8 mouse cellular contexts compared by ENCODE assay signal in the genomic region with DNA sequence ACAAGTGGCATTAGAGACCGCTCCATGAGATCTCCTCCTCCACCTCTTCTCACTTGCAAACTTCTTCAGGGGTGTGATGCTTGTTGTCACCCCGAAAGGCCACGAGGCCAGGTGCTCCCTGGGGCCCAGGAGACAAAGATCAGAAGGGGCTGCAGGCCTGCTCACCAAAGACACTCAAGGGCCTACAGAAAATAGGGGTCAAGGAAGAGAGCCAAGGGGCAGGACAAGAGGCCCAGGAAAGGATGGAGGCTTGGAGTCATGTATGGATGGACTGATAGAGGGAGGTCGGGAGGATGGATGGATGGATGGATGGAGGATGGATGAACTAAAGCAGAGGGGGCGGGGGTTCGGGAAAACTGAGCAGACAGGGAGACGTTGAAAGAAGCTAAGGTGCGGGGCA. TPM values are rescaled to one million over a fixed set of nuclear protein-coding genes. Genes with fewer than 3 reads are reported as not detected.
DNase-seq lines count a peak whose midpoint lies in the region; ATAC-seq and TF ChIP-seq lines count a peak whose summit lies in the region.

No protein-coding gene starts in this region.

- peak; percentile 2; the same call in 1 of the 2 replicates for ATAC-seq in kidney, embryonic 16.5 days (ENCODE audit: low FRiP score, low TSS enrichment)
- 0 out of 2 replicates have a peak, but pooled peaks have one; percentile 0 for ATAC-seq in hindbrain, postnatal 0 days

- H3K4me1 ChIP-seq in kidney, embryonic 16.5 days (ENCODE audit: insufficient read depth, low read length): peaks cover 23% of the 10 kb centered on the region
- H3K4me1 ChIP-seq in embryonic facial prominence, embryonic 10.5 days: peaks cover 42% of the 10 kb centered on the region
- H3K4me1 ChIP-seq in hindbrain, postnatal 0 days (ENCODE audit: insufficient read depth, low read length): peaks cover 10% of the 10 kb centered on the region

- DNase-seq in kidney, postnatal 10 days: no peak
- DNase-seq in embryonic facial prominence, embryonic 10.5 days (ENCODE audit: low spot score): no peak
- no peak for DNase-seq in hindbrain, postnatal 0 days (ENCODE audit: low spot score)
- DNase-seq in naive thymus-derived CD4-positive, alpha-beta T cell, adult 2 months (ENCODE audit: low read depth): peak; percentile 30
- no peak for DNase-seq in left cerebral cortex, adult 11 months (ENCODE audit: low spot score)
- DNase-seq in thymus, postnatal 25 days: no peak
- DNase-seq in urinary bladder, adult 2 months (ENCODE audit: low spot score): no peak

- no peak for TF ChIP-seq CTCF in hindbrain, postnatal 0 days (IDR thresholded peaks at IDR 0.05; ENCODE audit: low read depth)

- H3K36me3 ChIP-seq in kidney, embryonic 16.5 days (ENCODE audit: insufficient read depth, low read length): peaks cover 25% of the 10 kb centered on the region
- peaks cover 40% of the 10 kb centered on the region for H3K36me3 ChIP-seq in embryonic facial prominence, embryonic 10.5 days (replicated peaks)
- H3K36me3 ChIP-seq in hindbrain, postnatal 0 days (ENCODE audit: insufficient read depth, low read length): peaks cover 27% of the 10 kb centered on the region

- peak overlapping the region; percentile 56 for H3K4me3 ChIP-seq in kidney, embryonic 16.5 days (ENCODE audit: low read length)
- H3K4me3 ChIP-seq in embryonic facial prominence, embryonic 10.5 days: peak overlapping the region; percentile 74
- peak overlapping the region; percentile 59 for H3K4me3 ChIP-seq in hindbrain, postnatal 0 days (ENCODE audit: low read length)

- WGBS in kidney, embryonic 16.5 days: 7% methylated on average over 8 of the region's 8 CpGs
- WGBS in embryonic facial prominence, embryonic 10.5 days: 13% methylated on average over 8 of the region's 8 CpGs
- 7% methylated on average over 8 of the region's 8 CpGs for WGBS in hindbrain, postnatal 0 days

- H3K4me2 ChIP-seq in kidney, embryonic 16.5 days (replicated peaks; ENCODE audit: low read depth, low read length): peak overlapping the region; percentile 79
- peak overlapping the region; percentile 61 for H3K4me2 ChIP-seq in hindbrain, postnatal 0 days (ENCODE audit: low read depth, low read length)

- H3K27ac ChIP-seq in kidney, embryonic 16.5 days (ENCODE audit: low read length): no peak overlapping the region; the same call in 1 of the 2 replicates
- peak overlapping the region; percentile 99 for H3K27ac ChIP-seq in embryonic facial prominence, embryonic 10.5 days (replicated peaks)
- peak overlapping the region; percentile 93 for H3K27ac ChIP-seq in hindbrain, postnatal 0 days

- H3K27me3 ChIP-seq in kidney, embryonic 16.5 days (ENCODE audit: insufficient read depth, low read length): no peaks in the 10 kb centered on the region
- no peaks in the 10 kb centered on the region for H3K27me3 ChIP-seq in embryonic facial prominence, embryonic 10.5 days (replicated peaks; ENCODE audit: low read depth, poor library complexity, severe bottlenecking)
- no peaks in the 10 kb centered on the region for H3K27me3 ChIP-seq in hindbrain, postnatal 0 days (ENCODE audit: insufficient read depth, low read length)

- H3K9me3 ChIP-seq in kidney, embryonic 16.5 days (ENCODE audit: low read length): no peaks in the 10 kb centered on the region
- no peaks in the 10 kb centered on the region for H3K9me3 ChIP-seq in embryonic facial prominence, embryonic 10.5 days
- H3K9me3 ChIP-seq in hindbrain, postnatal 0 days (ENCODE audit: low read length): no peaks in the 10 kb centered on the region

- H3K9ac ChIP-seq in kidney, embryonic 16.5 days (replicated peaks; ENCODE audit: low read length): peak overlapping the region; percentile 80
- peak overlapping the region; percentile 78 for H3K9ac ChIP-seq in hindbrain, postnatal 0 days (replicated peaks; ENCODE audit: low read length)

RNA-seq across cellular contexts. Expression of a gene that starts 1.2 kb away (rescaled TPM):
- 18.7 and 22.2 TPM in 2 replicates for polyA plus RNA-seq in kidney, embryonic 16.5 days (2015; fragmentation: Nextera tagmentation; extraction: Ambion mirVana)
- polyA plus RNA-seq in embryonic facial prominence, embryonic 10.5 days (2016; fragmentation: Nextera tagmentation; extraction: Ambion mirVana): 23.9 and 25.8 TPM in 2 replicates
- 18.4 and 20.8 TPM in 2 replicates for total RNA-seq in hindbrain, postnatal 0 days (2014; rRNA removed)
- 15.1 and 15.4 TPM in 2 replicates for polyA plus RNA-seq in hindbrain, postnatal 0 days (2015; fragmentation: Nextera tagmentation; extraction: Ambion mirVana)
- 7.1 and 8.5 TPM in 2 replicates for polyA plus RNA-seq in urinary bladder, adult 2 months (2012; rRNA removed)

RNA-seq across cellular contexts. Expression of a gene that starts 8.5 kb away (rescaled TPM):
- 3.4 and 3.9 TPM in 2 replicates for polyA plus RNA-seq in kidney, embryonic 16.5 days (2015; fragmentation: Nextera tagmentation; extraction: Ambion mirVana)
- polyA plus RNA-seq in embryonic facial prominence, embryonic 10.5 days (2016; fragmentation: Nextera tagmentation; extraction: Ambion mirVana): 3.1 and 3.4 TPM in 2 replicates
- 3.8 and 4.2 TPM in 2 replicates for total RNA-seq in hindbrain, postnatal 0 days (2014; rRNA removed)
- 3.1 and 3.3 TPM in 2 replicates for polyA plus RNA-seq in hindbrain, postnatal 0 days (2015; fragmentation: Nextera tagmentation; extraction: Ambion mirVana)
- 8.3 and 8.6 TPM in 2 replicates for polyA plus RNA-seq in urinary bladder, adult 2 months (2012; rRNA removed)

RNA-seq across cellular contexts. Expression of a gene that starts 16.9 kb away (rescaled TPM):
- polyA plus RNA-seq in kidney, embryonic 16.5 days (2015; fragmentation: Nextera tagmentation; extraction: Ambion mirVana): 3.7 and 5.0 TPM in 2 replicates
- polyA plus RNA-seq in embryonic facial prominence, embryonic 10.5 days (2016; fragmentation: Nextera tagmentation; extraction: Ambion mirVana): 0.55 and 0.95 TPM in 2 replicates
- 1.5 and 1.9 TPM in 2 replicates for total RNA-seq in hindbrain, postnatal 0 days (2014; rRNA removed)
- polyA plus RNA-seq in hindbrain, postnatal 0 days (2015; fragmentation: Nextera tagmentation; extraction: Ambion mirVana): 0.75 and 0.81 TPM in 2 replicates
- 0.56 and 0.96 TPM in 2 replicates for polyA plus RNA-seq in urinary bladder, adult 2 months (2012; rRNA removed)

RNA-seq across cellular contexts. Expression of a gene that starts 23.4 kb away (rescaled TPM):
- polyA plus RNA-seq in kidney, embryonic 16.5 days (2015; fragmentation: Nextera tagmentation; extraction: Ambion mirVana): 5.4 and 5.8 TPM in 2 replicates
- 4.0 and 4.3 TPM in 2 replicates for polyA plus RNA-seq in embryonic facial prominence, embryonic 10.5 days (2016; fragmentation: Nextera tagmentation; extraction: Ambion mirVana)
- total RNA-seq in hindbrain, postnatal 0 days (2014; rRNA removed): 36.6 and 37.3 TPM in 2 replicates
- polyA plus RNA-seq in hindbrain, postnatal 0 days (2015; fragmentation: Nextera tagmentation; extraction: Ambion mirVana): 10.7 and 11.3 TPM in 2 replicates
- polyA plus RNA-seq in urinary bladder, adult 2 months (2012; rRNA removed): 9.4 and 13.1 TPM in 2 replicates

RNA-seq across cellular contexts. Expression of a gene that starts 47.2 kb away (rescaled TPM):
- polyA plus RNA-seq in kidney, embryonic 16.5 days (2015; fragmentation: Nextera tagmentation; extraction: Ambion mirVana): 282 and 321 TPM in 2 replicates
- polyA plus RNA-seq in embryonic facial prominence, embryonic 10.5 days (2016; fragmentation: Nextera tagmentation; extraction: Ambion mirVana): 361 and 368 TPM in 2 replicates
- 81.8 and 93.6 TPM in 2 replicates for total RNA-seq in hindbrain, postnatal 0 days (2014; rRNA removed)
- polyA plus RNA-seq in hindbrain, postnatal 0 days (2015; fragmentation: Nextera tagmentation; extraction: Ambion mirVana): 232 and 238 TPM in 2 replicates
- 108 and 130 TPM in 2 replicates for polyA plus RNA-seq in urinary bladder, adult 2 months (2012; rRNA removed)
